Mouse (Mus musculus) embryonic fibroblast, embryonic 13.5 days (primary cell): ENCODE data around the gene Gpt2.

Experiments
- CTCF ChIP-seq: IDR thresholded peaks from 2 replicates; pipeline ENCODE4 v1.5.1; 2011; ENCODE audit warnings: mild to moderate bottlenecking, control low read depth, low read length, moderate library complexity, borderline replicate concordance; ENCODE audit not compliant: insufficient read depth
- POLR2A ChIP-seq: IDR thresholded peaks from 2 replicates; pipeline ENCODE4 v1.6.1; 2011; ENCODE audit warnings: low read depth, mild to moderate bottlenecking, control low read depth, low read length, moderate library complexity

DNA sequence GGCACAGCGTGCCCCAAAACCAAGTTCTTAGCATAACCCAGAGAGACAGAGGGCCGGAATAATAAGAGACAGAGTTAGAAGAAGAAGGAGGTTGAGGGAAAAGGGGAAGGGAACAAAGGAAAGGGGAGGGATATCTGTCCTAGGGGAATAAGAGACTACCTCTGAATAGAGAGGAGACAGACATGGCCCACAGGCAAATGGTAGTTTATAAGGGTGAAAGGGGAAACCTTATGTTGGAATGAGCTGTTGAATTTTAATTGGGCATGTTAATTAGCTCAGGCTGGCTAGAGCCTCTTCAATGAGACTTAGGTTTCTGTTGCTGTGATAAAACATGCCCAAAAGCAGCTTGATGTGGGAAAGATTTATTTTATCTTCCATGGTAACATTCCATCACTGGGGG, 39.1 kb upstream of the Gpt2 start:
- TF ChIP-seq POLR2A (no peak), CTCF (no peak)
